Mouse (Mus musculus) heart, postnatal 0 days (tissue): ENCODE data around the gene Zswim3. TPM values are rescaled to one million over a fixed set of nuclear protein-coding genes. Genes with fewer than 3 reads are reported as not detected.
A peak's percentile ranks its signal among the peaks of the same experiment; 100 is the strongest.
"Not testable (repeated sequence)": the region's sequence is repeated elsewhere in the genome, so short reads cannot be mapped to it uniquely, and the experiment has no call there.

Source experiments
- ATAC-seq: fragments of 200-750 bp; cut with Nextera tagmentation; 2 replicates; pipeline ENCODE4 v1.8.0; 2017; ENCODE audit warnings: low read depth, moderate number of reproducible peaks, moderate library complexity; ENCODE audit not compliant: insufficient read depth
- DNase-seq: peaks from one replicate; pipeline ENCODE4 v3.0.0-alpha.2; 2016; ENCODE audit warnings: low spot score
- H3K27ac ChIP-seq: fragments of 300-500 bp; sonication (generic); 2 replicates; pipeline ENCODE4 v1.5.1; 2014; ENCODE audit warnings: low read depth, mild to moderate bottlenecking
- H3K27me3 ChIP-seq: fragments of 300-500 bp; sonication (generic); 2 replicates; pipeline ENCODE4 v1.6.1; 2014; ENCODE audit warnings: low read length, mixed read lengths; ENCODE audit not compliant: control insufficient read depth, insufficient read depth
- H3K36me3 ChIP-seq: fragments of 300-500 bp; sonication (generic); replicated peaks from 2 replicates; pipeline ENCODE4 v1.6.1; 2014; ENCODE audit warnings: low read length, mixed read lengths; ENCODE audit not compliant: control insufficient read depth, insufficient read depth
- H3K4me1 ChIP-seq: fragments of 300-500 bp; sonication (generic); 2 replicates; pipeline ENCODE4 v1.6.1; 2014; ENCODE audit warnings: antibody characterized with exemption; ENCODE audit not compliant: control insufficient read depth, insufficient read depth
- H3K4me2 ChIP-seq: fragments of 300-500 bp; sonication (generic); 2 replicates; pipeline ENCODE4 v1.6.1; 2014; ENCODE audit warnings: low read depth, mild to moderate bottlenecking, low read length, moderate library complexity
- H3K4me3 ChIP-seq: fragments of 300-500 bp; sonication (generic); 2 replicates; pipeline ENCODE4 v1.5.1; 2014; ENCODE audit warnings: low read depth, low read length
- H3K9ac ChIP-seq: fragments of 300-500 bp; sonication (generic); replicated peaks from 2 replicates; pipeline ENCODE4 v1.6.1; 2014; ENCODE audit warnings: low read depth, low read length, mixed read lengths
- H3K9me3 ChIP-seq: fragments of 300-500 bp; sonication (generic); replicated peaks from 2 replicates; pipeline ENCODE4 v1.6.1; 2016; ENCODE audit warnings: low read length; ENCODE audit not compliant: control insufficient read depth
- CTCF ChIP-seq: IDR thresholded peaks from 2 replicates; pipeline ENCODE4 v1.5.1; 2016; ENCODE audit warnings: antibody characterized with exemption, control low read depth, low read depth
- EP300 ChIP-seq: IDR thresholded peaks from 2 replicates; pipeline ENCODE4 v1.6.1; 2016; ENCODE audit warnings: antibody characterized with exemption, low read depth
- WGBS: fragments of 180-500 bp; shearing (Covaris S2); extraction: QIAGEN DNeasy Blood & Tissue Kit; methylation state at CpG from one replicate; pipeline ENCODE4 v1.1.7; 2014; 5-methylcytosine and 5-hydroxymethylcytosine counted together
- polyA plus RNA-seq: library from polyadenylated mRNA; unstranded; fragments of >200 nt; fragmentation: Nextera tagmentation; extraction: Ambion mirVana; gene quantifications from 2 replicates; pipeline ENCODE4 v1.2.1, GENCODE M21; 2015
- total RNA-seq: library from RNA; depleted of rRNA; stranded (reverse); fragments of >200 nt; gene quantifications from 2 replicates; pipeline ENCODE4 v1.2.3, GENCODE M21; 2014; ENCODE audit warnings: low replicate concordance

The Zswim3 gene
- total and polyA plus RNA-seq, 2 experiments from 2014 or later: 2.8 to 3.4 TPM

- Histone ChIP-seq H3K9me3 (no peaks in the 10 kb centered on the region), H3K4me3 (no peak overlapping the region), H3K4me1 (peaks cover 19% of the 10 kb centered on the region), H3K27me3 (peaks cover 15% of the 10 kb centered on the region; the same call in 1 of the 2 replicates), H3K4me2 (no peak overlapping the region), H3K27ac (peak overlapping the region; percentile 62), H3K36me3 (no peaks in the 10 kb centered on the region), H3K9ac (no peak overlapping the region)
- WGBS: 32% methylated on average over 9 of the region's 9 CpGs
- ATAC-seq: peak; percentile 13
- DNase-seq: peak; percentile 61
- TF ChIP-seq CTCF (no peak), EP300 (no peak)
These were observed 57.4 kb downstream of the Zswim3 start for GRCm38 (mm10) chr2:164862179-164862861.

DNA sequence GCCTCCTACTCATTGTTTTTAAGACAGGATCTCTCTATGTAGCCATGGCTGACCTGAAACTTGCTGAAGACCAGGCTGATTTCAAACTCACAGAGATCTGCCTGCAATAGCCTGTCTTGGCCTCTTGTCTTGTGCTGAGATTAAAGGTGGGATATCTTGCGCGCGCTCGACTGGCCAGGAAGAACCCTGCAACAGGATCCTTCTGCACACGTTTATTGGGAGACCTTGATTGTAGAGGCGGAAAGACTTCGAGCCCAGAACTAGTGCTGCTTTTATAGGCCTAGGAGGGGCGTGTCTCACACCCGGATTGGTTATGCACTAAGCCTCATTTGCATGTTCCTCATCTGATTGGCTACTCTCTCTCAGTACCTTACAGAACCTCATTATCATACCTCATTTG, 58.5 kb downstream of the Zswim3 start:
- not testable (repeated sequence) for H3K36me3 ChIP-seq, H3K4me2 ChIP-seq, H3K27ac ChIP-seq, H3K27me3 ChIP-seq, DNase-seq, H3K9me3 ChIP-seq, H3K4me3 ChIP-seq, ATAC-seq, H3K9ac ChIP-seq
- WGBS: 91% methylated on average over 7 of the region's 9 CpGs
- H3K4me1 ChIP-seq: peaks cover 18% of the 10 kb centered on the region

- H3K27me3 ChIP-seq: no peaks in the 10 kb centered on the region
- H3K4me2 ChIP-seq: no peak overlapping the region
- ATAC-seq: no peak
- no peak overlapping the region for H3K4me3 ChIP-seq
- H3K9me3 ChIP-seq: peaks cover 5% of the 10 kb centered on the region; the same call in 1 of the 2 replicates
- TF ChIP-seq CTCF (no peak), EP300 (no peak)
- H3K27ac ChIP-seq: no peak overlapping the region
- no peaks in the 10 kb centered on the region for H3K36me3 ChIP-seq
- no peak for DNase-seq
- 60% methylated on average over 4 of the region's 4 CpGs for WGBS
- H3K4me1 ChIP-seq: peaks cover 18% of the 10 kb centered on the region
- no peak overlapping the region for H3K9ac ChIP-seq
These were observed 59.7 kb downstream of the Zswim3 start for GRCm38 (mm10) chr2:164864593-164864992.

GRCm38 (mm10) chr2:164866741-164867551, 62.0 kb downstream of the Zswim3 start:
- Histone ChIP-seq H3K27me3 (no peaks in the 10 kb centered on the region), H3K4me3 (no peak overlapping the region), H3K4me1 (peaks cover 9% of the 10 kb centered on the region), H3K4me2 (no peak overlapping the region), H3K27ac (peak overlapping the region; percentile 95), H3K9me3 (peaks cover 5% of the 10 kb centered on the region; the same call in 1 of the 2 replicates), H3K36me3 (no peaks in the 10 kb centered on the region), H3K9ac (0 out of 2 replicates have a peak overlapping the region, but pooled peaks have one; percentile 13)
- ATAC-seq (peak; percentile 96), DNase-seq (peak; percentile 96)
- TF ChIP-seq EP300 (peak; percentile 93), CTCF (no peak)
- 11% methylated on average over 16 of the region's 16 CpGs for WGBS

- DNase-seq (no peak), ATAC-seq (peak; percentile 25)
- no peak overlapping the region for H3K4me2 ChIP-seq
- 90% methylated on average over 7 of the region's 7 CpGs for WGBS
- H3K4me3 ChIP-seq: no peak overlapping the region
- TF ChIP-seq CTCF (peak; percentile 54), EP300 (0 out of 2 replicates have a peak, but pooled peaks have one; percentile 2)
- no peaks in the 10 kb centered on the region for H3K36me3 ChIP-seq
- peak overlapping the region; percentile 95 for H3K27ac ChIP-seq
- H3K4me1 ChIP-seq: peaks cover 9% of the 10 kb centered on the region
- H3K9ac ChIP-seq: no peak overlapping the region
- peaks cover 5% of the 10 kb centered on the region; the same call in 1 of the 2 replicates for H3K9me3 ChIP-seq
- H3K27me3 ChIP-seq: no peaks in the 10 kb centered on the region
These were observed 62.7 kb downstream of the Zswim3 start for GRCm38 (mm10) chr2:164867566-164867965.
